ENCODE assay signal across 22 mouse cellular contexts in genomic region chr11:26793928-26794628, GRCm38 (mm10).
"Had no signal": no experiment of that assay in that cellular context is flagged by ENCODE, and none has a peak within 500 bp of the region (broad histone marks: within the 10 kb centered on the region; RNA-seq: fewer than 3 reads in every experiment).

No protein-coding gene starts in this region.

- H3K27ac ChIP-seq: kidney, postnatal 0 days; layer of hippocampus, adult 2 months; limb, embryonic 10.5 days; limb, embryonic 13.5 days; liver, embryonic 13.5 days; neural tube, embryonic 12.5 days; stomach, postnatal 0 days had no signal

- H3K9ac ChIP-seq: limb, embryonic 13.5 days; liver, embryonic 13.5 days; neural tube, embryonic 12.5 days had no signal

- H3K27me3 ChIP-seq: limb, embryonic 13.5 days; liver, embryonic 13.5 days; neural tube, embryonic 12.5 days had no signal

- H3K9me3 ChIP-seq: limb, embryonic 10.5 days; limb, embryonic 13.5 days; liver, embryonic 13.5 days; neural tube, embryonic 12.5 days had no signal

- DNase-seq: kidney, adult 2 months; kidney, postnatal 25 days; layer of hippocampus, adult 9-11 months; liver; liver, embryonic 13.5 days; lung, adult 2 months; lung, postnatal 14 days; lung, postnatal 4 days; right cerebral cortex, adult 18-20 months; right cerebral cortex, postnatal 14 days; right cerebral cortex, postnatal 4 days; thymus, adult 2 months; thymus, postnatal 14 days; thymus, postnatal 4 days had no signal

- H3K4me3 ChIP-seq: layer of hippocampus, adult 2 months; limb, embryonic 10.5 days; limb, embryonic 13.5 days; liver, embryonic 13.5 days; neural tube, embryonic 12.5 days had no signal

- H3K36me3 ChIP-seq: limb, embryonic 10.5 days; limb, embryonic 13.5 days; liver, embryonic 13.5 days; neural tube, embryonic 12.5 days had no signal

- ATAC-seq: intestine, postnatal 0 days; midbrain, embryonic 16.5 days had no signal

- H3K4me1 ChIP-seq: limb, embryonic 10.5 days; limb, embryonic 13.5 days; liver, embryonic 13.5 days; neural tube, embryonic 12.5 days had no signal

- H3K4me2 ChIP-seq: limb, embryonic 13.5 days; liver, embryonic 13.5 days; neural tube, embryonic 12.5 days had no signal
